Mouse (Mus musculus) kidney, postnatal 0 days (tissue): ENCODE data around the gene Rab5b. TPM values are rescaled to one million over a fixed set of nuclear protein-coding genes. Genes with fewer than 3 reads are reported as not detected.

Experiments
- ATAC-seq: fragments of 200-750 bp; cut with Nextera tagmentation; replicated peaks from 2 replicates; pipeline ENCODE4 v1.8.0; 2017; ENCODE audit warnings: low read depth, moderate number of reproducible peaks, moderate TSS enrichment, moderate library complexity; ENCODE audit not compliant: low FRiP score
- DNase-seq: peaks from one replicate; pipeline ENCODE4 v3.0.0-alpha.2; 2016; ENCODE audit warnings: low spot score
- H3K27ac ChIP-seq: fragments of 300-500 bp; sonication (generic); 2 replicates; pipeline ENCODE4 v1.5.1; 2014; ENCODE audit warnings: mild to moderate bottlenecking
- H3K27me3 ChIP-seq: fragments of 300-500 bp; sonication (generic); 2 replicates; pipeline ENCODE4 v1.6.1; 2014; ENCODE audit warnings: low read length, mixed read lengths; ENCODE audit not compliant: insufficient read depth
- H3K36me3 ChIP-seq: fragments of 300-500 bp; sonication (generic); 2 replicates; pipeline ENCODE4 v1.6.1; 2014; ENCODE audit warnings: low read length, mixed read lengths; ENCODE audit not compliant: insufficient read depth
- H3K4me1 ChIP-seq: fragments of 300-500 bp; sonication (generic); replicated peaks from 2 replicates; pipeline ENCODE4 v1.6.1; 2014; ENCODE audit warnings: antibody characterized with exemption, low read length, mixed read lengths; ENCODE audit not compliant: insufficient read depth
- H3K4me2 ChIP-seq: fragments of 300-500 bp; sonication (generic); 2 replicates; pipeline ENCODE4 v1.6.1; 2014; ENCODE audit warnings: mild to moderate bottlenecking, low read length, moderate library complexity, mixed read lengths
- H3K4me3 ChIP-seq: fragments of 300-500 bp; sonication (generic); replicated peaks from 2 replicates; pipeline ENCODE4 v1.5.1; 2014; ENCODE audit warnings: low read depth, low read length
- H3K9ac ChIP-seq: fragments of 300-500 bp; sonication (generic); 2 replicates; pipeline ENCODE4 v1.6.1; 2014; ENCODE audit warnings: low read depth, low read length
- H3K9me3 ChIP-seq: fragments of 300-500 bp; sonication (generic); replicated peaks from 2 replicates; pipeline ENCODE4 v1.6.1; 2016; ENCODE audit warnings: low read length, inconsistent platforms, mixed read lengths
- CTCF ChIP-seq: IDR thresholded peaks from 2 replicates; pipeline ENCODE4 v1.5.1; 2016; ENCODE audit warnings: antibody characterized with exemption, low read depth, mild to moderate bottlenecking, moderate library complexity
- WGBS: fragments of 180-500 bp; shearing (Covaris S2); extraction: QIAGEN DNeasy Blood & Tissue Kit; methylation state at CpG from one replicate; pipeline ENCODE4 v1.1.7; 2014; 5-methylcytosine and 5-hydroxymethylcytosine counted together
- polyA plus RNA-seq: library from polyadenylated mRNA; unstranded; fragments of >200 nt; fragmentation: Nextera tagmentation; extraction: Ambion mirVana; gene quantifications from 2 replicates; pipeline ENCODE4 v1.2.1, GENCODE M21; 2015

Rab5b gene
- polyA plus RNA-seq, 1 experiment from 2014 or later: 57.9 TPM

GRCm38 (mm10) chr10:128627398-128628317 lies 68.4 kb downstream of the Rab5b start:
- Histone ChIP-seq H3K4me3 (no peak overlapping the region), H3K9ac (no peak overlapping the region), H3K36me3 (peaks cover 14% of the 10 kb centered on the region; the same call in 1 of the 2 replicates), H3K4me1 (no peaks in the 10 kb centered on the region), H3K27me3 (no peaks in the 10 kb centered on the region), H3K27ac (no peak overlapping the region), H3K9me3 (no peaks in the 10 kb centered on the region), H3K4me2 (no peak overlapping the region)
- TF ChIP-seq CTCF: no peak
- ATAC-seq (no peak), DNase-seq (no peak)
- 77% methylated on average over 10 of the region's 10 CpGs for WGBS

Other genes with a start within 250 kb of the Rab5b start
- 40.5 and 44.9 TPM in 2 replicates for gene Smarcc2, start 237.0 kb downstream of the Rab5b start, polyA plus RNA-seq
- gene Myl6, start 202.1 kb downstream of the Rab5b start, polyA plus RNA-seq: 1,410 and 1,495 TPM in 2 replicates
- gene Myl6b, start 197.6 kb downstream of the Rab5b start, polyA plus RNA-seq: 3.2 and 3.7 TPM in 2 replicates
- gene Esyt1, start 170.4 kb downstream of the Rab5b start, polyA plus RNA-seq: 15.9 TPM in 2 replicates
- gene Zc3h10, start 148.5 kb downstream of the Rab5b start, polyA plus RNA-seq: 13.7 and 16.9 TPM in 2 replicates
- gene Rpl41, start 147.0 kb downstream of the Rab5b start, polyA plus RNA-seq: 3,897 and 4,536 TPM in 2 replicates
- 124 and 132 TPM in 2 replicates for gene Pa2g4, start 130.3 kb downstream of the Rab5b start, polyA plus RNA-seq
- gene Erbb3, start 106.6 kb downstream of the Rab5b start, polyA plus RNA-seq: 9.6 and 10.2 TPM in 2 replicates
- 836 and 985 TPM in 2 replicates for gene Rps26, start 69.5 kb downstream of the Rab5b start, polyA plus RNA-seq
- 1.4 and 1.8 TPM in 2 replicates for gene Ikzf4, start 50.3 kb downstream of the Rab5b start, polyA plus RNA-seq
- gene Suox, start 22.2 kb downstream of the Rab5b start, polyA plus RNA-seq: 14.2 and 15.1 TPM in 2 replicates
- gene Pmel, start 7.9 kb upstream of the Rab5b start, polyA plus RNA-seq: 1.5 and 2.0 TPM in 2 replicates
- 55.9 and 66.3 TPM in 2 replicates for gene Cdk2, start 8.8 kb upstream of the Rab5b start, polyA plus RNA-seq
- gene Dgka, start 48.6 kb upstream of the Rab5b start, polyA plus RNA-seq: 5.4 and 6.4 TPM in 2 replicates
- gene Pym1, start 51.6 kb upstream of the Rab5b start, polyA plus RNA-seq: 35.0 and 36.3 TPM in 2 replicates
- gene Mmp19, start 94.6 kb upstream of the Rab5b start, polyA plus RNA-seq: 0.55 and 0.64 TPM in 2 replicates
- 46.2 and 48.5 TPM in 2 replicates for gene Dnajc14, start 107.8 kb upstream of the Rab5b start, polyA plus RNA-seq
- 11.7 and 13.2 TPM in 2 replicates for gene Tmem198b, start 108.1 kb upstream of the Rab5b start, polyA plus RNA-seq
- 164 and 175 TPM in 2 replicates for gene Sarnp, start 121.1 kb upstream of the Rab5b start, polyA plus RNA-seq
- 87.2 and 87.5 TPM in 2 replicates for gene Ormdl2, start 125.4 kb upstream of the Rab5b start, polyA plus RNA-seq
- 7.7 and 8.2 TPM in 2 replicates for gene Gdf11, start 195.5 kb upstream of the Rab5b start, polyA plus RNA-seq
- gene Cd63, start 204.7 kb upstream of the Rab5b start, polyA plus RNA-seq: 1,350 and 1,394 TPM in 2 replicates
- gene Rdh5, start 226.6 kb upstream of the Rab5b start, polyA plus RNA-seq: 12.9 and 15.0 TPM in 2 replicates
- gene Bloc1s1, start 227.8 kb upstream of the Rab5b start, polyA plus RNA-seq: 272 and 276 TPM in 2 replicates
- 3.8 TPM in 2 replicates for gene Itga7, start 237.6 kb upstream of the Rab5b start, polyA plus RNA-seq